Mouse (Mus musculus) inflammation-experienced regulatory T-cells, adult 6 months (primary cell): ENCODE data around the gene Btbd35f21. TPM values are rescaled to one million over a fixed set of nuclear protein-coding genes. Genes with fewer than 3 reads are reported as not detected.
"Not testable (repeated sequence)": the region's sequence is repeated elsewhere in the genome, so short reads cannot be mapped to it uniquely, and the experiment has no call there.

Source experiments
- ATAC-seq: one replicate; pipeline ENCODE4 v1.8.0; 2017
- polyA plus RNA-seq, 3 experiments: library from polyadenylated mRNA; unstranded; fragments of 100-300 nt; shearing (Covaris generic); gene quantifications; one replicate each; pipeline ENCODE4 v1.2.1; 2017

Gene Btbd35f21
- polyA plus RNA-seq, result not detected

DNA sequence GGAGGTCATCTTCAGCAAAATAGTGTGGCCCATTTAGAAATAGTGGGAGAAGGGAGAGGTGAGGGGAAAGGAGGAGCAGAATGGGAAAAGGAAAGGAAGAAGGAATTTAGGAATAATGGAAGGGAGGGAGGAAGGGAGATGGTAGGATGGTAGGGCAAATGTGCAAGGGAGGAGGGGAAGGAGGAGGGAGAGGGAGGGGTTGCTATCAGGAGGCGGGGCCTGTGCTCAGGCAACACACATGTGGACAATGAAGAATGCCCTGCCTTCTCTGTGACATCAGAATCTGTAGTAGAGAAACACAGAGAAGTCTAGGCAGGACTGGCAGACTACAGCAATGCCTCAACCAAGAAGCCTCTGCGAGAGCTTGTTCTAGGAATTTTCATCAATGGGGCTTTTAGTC lies at the start of gene Btbd35f21:
Btbd35f21 (plus strand) TSS at position 301 of the 400 bp plus-strand sequence.
- ATAC-seq, result not testable (repeated sequence)

Other genes starting within 250 kb of the Btbd35f21 start
- not detected for gene Btbd35f1, start 166.1 kb upstream of the Btbd35f21 start, polyA plus RNA-seq
- not detected for gene Gm5926, start 75.4 kb upstream of the Btbd35f21 start, polyA plus RNA-seq
- not detected for gene Btbd35f30, start 168.5 kb downstream of the Btbd35f21 start, polyA plus RNA-seq
- gene Gm21789, start 215.7 kb downstream of the Btbd35f21 start, polyA plus RNA-seq, result not detected
- not detected for gene Btbd35f5, start 247.8 kb downstream of the Btbd35f21 start, polyA plus RNA-seq